Mouse (Mus musculus): Measurements from ENCODE around the gene Lmnb2.

DNA sequence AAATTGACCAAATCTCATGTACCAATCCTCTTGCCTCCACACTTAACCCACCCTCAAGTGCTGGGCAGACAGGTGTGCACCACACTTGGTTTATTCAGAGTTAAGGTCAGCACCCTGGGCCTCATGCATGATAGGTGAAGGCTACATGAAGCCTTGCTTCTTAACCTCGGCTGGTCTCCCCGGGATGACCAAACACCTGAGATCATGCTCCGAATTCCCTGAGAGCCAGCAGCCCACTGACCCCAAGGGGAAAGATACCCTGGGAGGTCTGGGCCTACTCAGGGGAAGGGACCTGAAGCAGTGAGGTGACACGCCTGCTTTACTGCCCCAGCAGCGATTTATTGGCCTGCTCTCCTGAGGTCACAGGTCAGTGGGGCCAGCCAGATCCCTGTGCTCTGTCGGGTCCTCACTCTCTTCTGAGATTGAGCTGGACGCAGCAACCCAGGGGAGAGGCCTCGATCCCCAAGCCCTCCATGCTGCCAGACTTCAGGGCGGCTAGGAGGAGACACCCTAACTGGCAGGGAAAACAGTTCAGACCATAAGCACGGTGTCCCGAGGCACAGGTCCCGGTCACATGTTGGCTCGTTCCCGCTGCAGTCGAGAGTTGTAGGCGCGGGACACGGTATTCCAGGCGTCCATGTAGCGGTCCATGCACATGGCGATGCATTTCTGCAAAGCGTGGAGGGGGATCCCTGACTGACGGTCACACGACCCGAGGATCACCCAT is 18.3 kb downstream of the Lmnb2 start:
- no peak for TF ChIP-seq CTCF (IDR thresholded peaks at IDR 0.05; ENCODE audit: low read depth, low read length)
- TF ChIP-seq GATA1 (IDR thresholded peaks at IDR 0.05; ENCODE audit: borderline replicate concordance, low read length) = no peak

Data from G1E (cell line).